Mouse (Mus musculus): ENCODE measurements around the gene Gm21973. TPM values are rescaled to one million over a fixed set of nuclear protein-coding genes. Genes with fewer than 3 reads are reported as not detected.

Gene Gm21973
- total RNA-seq, 2 experiments from 2014 or later = not detected

DNA sequence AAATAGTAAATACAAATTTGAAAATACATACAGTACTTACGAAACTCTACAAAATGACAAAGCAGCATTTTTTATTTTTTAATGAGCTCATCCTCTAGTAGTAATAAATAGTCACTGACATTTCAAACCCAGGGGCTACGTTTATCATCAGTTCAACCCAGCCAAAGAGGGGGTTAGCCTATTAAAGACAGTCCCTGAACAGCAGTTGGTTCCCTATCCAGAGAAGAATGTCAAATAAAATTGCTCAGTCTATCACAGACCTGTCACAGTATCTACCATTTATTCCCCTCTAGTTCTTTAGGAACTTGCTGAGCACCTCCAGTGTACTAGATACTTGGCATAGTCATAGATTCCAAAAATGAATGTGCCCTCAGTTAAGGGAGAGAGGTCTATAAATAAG is 62.1 kb downstream of the Gm21973 start:
- intact Hi-C loops (cut with DNase I) = no loop called here

DNA sequence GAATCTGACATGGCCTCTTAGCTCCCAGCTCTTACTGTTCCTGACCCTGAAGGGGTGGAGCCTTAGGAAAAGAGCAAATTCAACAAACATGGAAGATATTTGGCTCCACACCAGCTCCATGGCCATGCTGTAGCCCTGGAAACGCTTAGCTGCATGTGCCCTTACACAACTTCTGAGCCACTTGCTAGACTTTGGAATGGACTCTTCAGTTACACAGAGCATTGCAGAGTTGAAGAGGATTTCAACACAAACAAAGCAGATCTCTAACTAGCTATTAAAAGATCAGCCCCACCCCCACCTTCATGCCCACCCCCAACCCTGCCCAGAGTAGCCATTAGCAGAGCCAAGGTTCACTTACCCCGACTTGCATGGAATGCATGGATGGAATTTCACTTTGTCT is 74.6 kb downstream of the Gm21973 start:
- intact Hi-C loops (cut with DNase I) = no loop called here
- no peak for DNase-seq

More for the DNA sequence above, 62.1 kb downstream of the Gm21973 start:
- DNase-seq = no peak

GRCm38 (mm10) chr15:10400415-10400814 is 75.2 kb downstream of the Gm21973 start:
- no peak for DNase-seq
- intact Hi-C loops (cut with DNase I) = no loop called here

DNA sequence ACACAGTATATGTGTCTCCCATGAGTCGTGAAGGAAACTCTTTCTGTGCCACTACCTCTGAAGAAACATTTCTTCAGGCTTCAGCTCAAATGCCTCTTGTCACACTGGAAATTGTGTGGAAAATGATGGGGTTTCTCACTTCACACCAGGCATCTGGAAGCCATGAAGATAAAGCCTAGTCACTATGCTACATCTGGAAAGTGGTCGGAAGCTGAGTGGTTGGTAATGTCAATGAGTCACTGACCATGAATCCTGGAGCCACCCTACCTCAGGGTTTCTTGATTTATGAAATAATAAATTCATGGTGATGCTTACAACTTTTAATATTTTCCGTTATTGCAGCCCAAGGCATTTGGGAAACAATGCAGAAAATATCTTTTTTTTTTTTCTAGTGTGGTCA is 84.7 kb downstream of the Gm21973 start:
- intact Hi-C loops (cut with DNase I) = no loop called here

DNA sequence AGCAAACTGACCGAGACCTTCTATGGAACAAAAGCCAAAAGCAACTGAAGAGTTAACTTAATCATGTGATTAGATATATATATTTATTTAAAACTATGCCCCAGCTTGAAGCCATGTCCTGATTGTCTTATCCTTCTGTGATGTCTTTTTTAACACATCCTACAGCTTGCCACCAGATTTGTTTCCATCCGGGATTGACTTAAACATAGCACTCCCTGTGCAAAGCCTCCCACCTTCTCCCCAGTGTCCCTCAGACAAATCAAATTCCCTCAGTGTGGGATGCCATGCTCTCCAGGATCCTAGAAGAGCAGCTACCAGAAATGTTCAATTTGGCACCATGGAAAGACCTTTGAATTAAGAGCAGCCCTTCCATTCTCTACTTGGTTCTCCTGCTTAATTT is 85.7 kb downstream of the Gm21973 start:
- no peak for DNase-seq
- intact Hi-C loops (cut with DNase I) = no loop called here

More for the DNA sequence above, 84.7 kb downstream of the Gm21973 start:
- DNase-seq = no peak

DNA sequence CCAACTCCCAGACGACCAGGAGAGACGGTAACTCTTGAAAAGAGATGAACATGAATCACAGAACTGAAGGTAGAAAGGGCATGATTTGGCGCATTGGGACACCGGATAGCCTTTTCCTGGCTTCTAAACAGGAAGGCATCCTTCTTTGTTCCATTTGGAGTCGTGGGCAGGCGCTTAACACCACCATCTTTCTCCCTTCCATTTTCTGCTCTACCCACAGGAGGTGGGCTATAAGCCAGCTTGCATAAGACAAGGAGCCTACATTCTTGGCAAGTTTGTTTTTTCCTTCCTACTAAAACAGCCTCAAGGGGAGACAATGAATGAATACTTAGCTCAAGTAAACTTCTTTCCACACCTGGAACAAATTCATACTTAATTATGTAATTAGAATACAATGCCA is 88.5 kb downstream of the Gm21973 start:
- intact Hi-C loops (cut with DNase I) = no loop called here
- DNase-seq = no peak

GRCm38 (mm10) chr15:10421138-10421784 is 96.1 kb downstream of the Gm21973 start:
- no peak for DNase-seq
- intact Hi-C loops (cut with DNase I) = no loop called here

GRCm38 (mm10) chr15:10421785-10422144 is 96.6 kb downstream of the Gm21973 start:
- intact Hi-C loops (cut with DNase I) = no loop called here
- DNase-seq = no peak

Other genes with a start within 250 kb of the Gm21973 start
- gene Prlr, start 148.1 kb upstream of the Gm21973 start, total RNA-seq (2021) = 1 to 10 TPM; 1.2 to 2.3 TPM
- gene Agxt2, start 33.2 kb downstream of the Gm21973 start, total RNA-seq (2021) = not detected
- gene Dnajc21, start 145.1 kb downstream of the Gm21973 start, total RNA-seq (2021) = 10 to 100 TPM; 23.3 to 24.4 TPM
- gene Brix1, start 160.6 kb downstream of the Gm21973 start, total RNA-seq (2021) = 10 to 100 TPM; 15.3 to 20.5 TPM
- 1 to 10 TPM; 7.2 to 8.5 TPM for gene Rad1, start 160.6 kb downstream of the Gm21973 start, total RNA-seq (2021)
- not detected for gene Ttc23l, start 233.3 kb downstream of the Gm21973 start, total RNA-seq (2021)